Mouse (Mus musculus) midbrain, embryonic 12.5 days (tissue): ENCODE results near the gene Bloc1s4. TPM values are rescaled to one million over a fixed set of nuclear protein-coding genes. Genes with fewer than 3 reads are reported as not detected.
"Not testable (repeated sequence)": the region's sequence is repeated elsewhere in the genome, so short reads cannot be mapped to it uniquely, and the experiment has no call there.

Source experiments
- ATAC-seq: fragments of 200-750 bp; cut with Nextera tagmentation; 2 replicates; pipeline ENCODE4 v1.8.0; 2017; ENCODE audit warnings: low read depth, moderate TSS enrichment, moderate library complexity; ENCODE audit not compliant: low FRiP score
- H3K27ac ChIP-seq: fragments of 300-500 bp; sonication (generic); replicated peaks from 2 replicates; pipeline ENCODE4 v1.5.1; 2016; ENCODE audit warnings: mild to moderate bottlenecking
- H3K27me3 ChIP-seq: fragments of 300-500 bp; sonication (generic); 2 replicates; pipeline ENCODE4 v1.6.1; 2016; ENCODE audit warnings: mild to moderate bottlenecking
- H3K36me3 ChIP-seq: fragments of 300-500 bp; sonication (generic); 2 replicates; pipeline ENCODE4 v1.6.1; 2016
- H3K4me1 ChIP-seq: fragments of 300-500 bp; sonication (generic); 2 replicates; pipeline ENCODE4 v1.6.1; 2016
- H3K4me2 ChIP-seq: fragments of 300-500 bp; sonication (generic); replicated peaks from 2 replicates; pipeline ENCODE4 v1.6.1; 2016; ENCODE audit warnings: mild to moderate bottlenecking, moderate library complexity
- H3K4me3 ChIP-seq: fragments of 300-500 bp; sonication (generic); 2 replicates; pipeline ENCODE4 v1.5.1; 2016; ENCODE audit warnings: mild to moderate bottlenecking
- H3K9ac ChIP-seq: fragments of 300-500 bp; sonication (generic); replicated peaks from 2 replicates; pipeline ENCODE4 v1.6.1; 2016; ENCODE audit warnings: mild to moderate bottlenecking, moderate library complexity
- H3K9me3 ChIP-seq: fragments of 300-500 bp; sonication (generic); 2 replicates; pipeline ENCODE4 v1.6.1; 2016; ENCODE audit warnings: mild to moderate bottlenecking
- WGBS: fragments of 180-500 bp; shearing (Covaris S2); methylation state at CpG from one replicate; pipeline ENCODE4 v1.1.7; 2016; 5-methylcytosine and 5-hydroxymethylcytosine counted together
- polyA plus RNA-seq: library from polyadenylated mRNA; unstranded; fragments of >200 nt; fragmentation: Nextera tagmentation; extraction: Ambion mirVana; gene quantifications from 2 replicates; pipeline ENCODE4 v1.2.1, GENCODE M21; 2016

Bloc1s4 gene
- polyA plus RNA-seq, result 26.6 and 29.1 TPM in 2 replicates

- 4% methylated on average over 31 of the region's 31 CpGs for WGBS
- Histone ChIP-seq H3K9ac (peak within 1 kb of the TSS; percentile 87), H3K27me3 (peaks cover 11% of the 10 kb centered on the region), H3K4me3 (peak within 1 kb of the TSS; percentile 75), H3K9me3 (no peaks in the 10 kb centered on the region), H3K27ac (0 out of 2 replicates have a peak within 1 kb of the TSS, but pooled peaks have one; percentile 12), H3K4me1 (peaks cover 20% of the 10 kb centered on the region), H3K4me2 (peak within 1 kb of the TSS; percentile 99), H3K36me3 (no peaks in the 10 kb centered on the region)
- peak; percentile 92 for ATAC-seq
Observed at GRCm38 (mm10) chr5:36748536-36749061, at the start of gene Bloc1s4. TSS of gene Bloc1s4 (minus strand) at chr5:36748650.

- Histone ChIP-seq H3K4me3 (peak overlapping the region; percentile 74; the same call in 1 of the 2 replicates), H3K9ac (peak overlapping the region; percentile 47; the same call in 1 of the 2 replicates), H3K4me1 (peaks cover 9% of the 10 kb centered on the region; the same call in 1 of the 2 replicates), H3K4me2 (peak overlapping the region; percentile 64), H3K9me3 (no peaks in the 10 kb centered on the region), H3K36me3 (peaks cover 17% of the 10 kb centered on the region), H3K27me3 (0 out of 2 replicates have a peak, but pooled peaks cover 7% of the 10 kb centered on the region), H3K27ac (no peak overlapping the region)
- ATAC-seq, result no peak
- 50% methylated on average over 8 of the region's 8 CpGs for WGBS
Observed at GRCm38 (mm10) chr5:36797291-36797690, 48.8 kb upstream of the Bloc1s4 start.

GRCm38 (mm10) chr5:36796296-36797014 lies 48.0 kb upstream of the Bloc1s4 start, which contains the start of gene Mrfap1:
TSS of gene Mrfap1 (minus strand) at chr5:36796772.
- Histone ChIP-seq H3K4me3 (peak within 1 kb of the TSS; percentile 74), H3K36me3 (peaks cover 17% of the 10 kb centered on the region), H3K27ac (peak within 1 kb of the TSS; percentile 94), H3K4me2 (peak within 1 kb of the TSS; percentile 64), H3K9ac (peak within 1 kb of the TSS; percentile 89)
- peak; percentile 88 for ATAC-seq
- under 1% methylated on average over 90 of the region's 90 CpGs for WGBS
- H3K4me1 ChIP-seq, H3K27me3 ChIP-seq, H3K9me3 ChIP-seq: not testable (repeated sequence)

- not testable (repeated sequence) for H3K4me1 ChIP-seq, H3K9me3 ChIP-seq, H3K27me3 ChIP-seq
- Histone ChIP-seq H3K4me3 (peak overlapping the region; percentile 74), H3K9ac (peak overlapping the region; percentile 89), H3K36me3 (peaks cover 17% of the 10 kb centered on the region), H3K4me2 (peak overlapping the region; percentile 64), H3K27ac (peak overlapping the region; percentile 94)
- WGBS, result 5% methylated on average over 35 of the region's 37 CpGs
- ATAC-seq, result peak; percentile 51
Observed at GRCm38 (mm10) chr5:36795647-36796295, 47.3 kb upstream of the Bloc1s4 start.

- Histone ChIP-seq H3K4me1 (peaks cover 4% of the 10 kb centered on the region; the same call in 1 of the 2 replicates), H3K27ac (no peak overlapping the region), H3K36me3 (peaks cover 17% of the 10 kb centered on the region), H3K4me2 (no peak overlapping the region), H3K9me3 (no peaks in the 10 kb centered on the region), H3K9ac (no peak overlapping the region), H3K27me3 (no peaks in the 10 kb centered on the region), H3K4me3 (no peak overlapping the region)
- 88% methylated on average over 9 of the region's 9 CpGs for WGBS
- no peak for ATAC-seq
Observed at GRCm38 (mm10) chr5:36791861-36792260, 43.4 kb upstream of the Bloc1s4 start.

- Histone ChIP-seq H3K4me3 (no peak overlapping the region), H3K36me3 (no peaks in the 10 kb centered on the region), H3K4me2 (no peak overlapping the region), H3K27me3 (no peaks in the 10 kb centered on the region), H3K27ac (no peak overlapping the region), H3K9me3 (no peaks in the 10 kb centered on the region), H3K4me1 (no peaks in the 10 kb centered on the region), H3K9ac (no peak overlapping the region)
- 92% methylated on average over 5 of the region's 5 CpGs for WGBS
- no peak for ATAC-seq
Observed at GRCm38 (mm10) chr5:36786052-36786451, 37.6 kb upstream of the Bloc1s4 start.

- Histone ChIP-seq H3K9me3 (peaks cover 10% of the 10 kb centered on the region; the same call in 1 of the 2 replicates), H3K4me2 (no peak overlapping the region), H3K27me3 (no peaks in the 10 kb centered on the region; the same call in 1 of the 2 replicates), H3K9ac (no peak overlapping the region), H3K36me3 (no peaks in the 10 kb centered on the region), H3K4me3 (no peak overlapping the region), H3K27ac (no peak overlapping the region), H3K4me1 (no peaks in the 10 kb centered on the region)
- WGBS, result 87% methylated on average over 2 of the region's 2 CpGs
- no peak for ATAC-seq
Observed at GRCm38 (mm10) chr5:36779512-36779911, 31.1 kb upstream of the Bloc1s4 start.

GRCm38 (mm10) chr5:36778901-36779300 lies 30.5 kb upstream of the Bloc1s4 start:
- H3K36me3 ChIP-seq, result no peaks in the 10 kb centered on the region
- no peak overlapping the region for H3K9ac ChIP-seq
- H3K27ac ChIP-seq, result no peak overlapping the region
- H3K9me3 ChIP-seq, result peaks cover 10% of the 10 kb centered on the region; the same call in 1 of the 2 replicates
- no peaks in the 10 kb centered on the region; the same call in 1 of the 2 replicates for H3K27me3 ChIP-seq
- H3K4me3 ChIP-seq, result no peak overlapping the region
- H3K4me1 ChIP-seq, result no peaks in the 10 kb centered on the region
- ATAC-seq, result no peak
- 97% methylated on average over 1 of the region's 2 CpGs for WGBS
- H3K4me2 ChIP-seq, result no peak overlapping the region

GRCm38 (mm10) chr5:36777186-36777585 lies 28.7 kb upstream of the Bloc1s4 start:
- H3K9ac ChIP-seq, result no peak overlapping the region
- no peaks in the 10 kb centered on the region for H3K4me1 ChIP-seq
- no peak overlapping the region for H3K4me3 ChIP-seq
- WGBS, result 4% methylated on average over 2 of the region's 2 CpGs
- no peak for ATAC-seq
- no peaks in the 10 kb centered on the region for H3K36me3 ChIP-seq
- H3K27me3 ChIP-seq, result no peaks in the 10 kb centered on the region; the same call in 1 of the 2 replicates
- H3K27ac ChIP-seq, result no peak overlapping the region
- peaks cover 10% of the 10 kb centered on the region; the same call in 1 of the 2 replicates for H3K9me3 ChIP-seq
- H3K4me2 ChIP-seq, result no peak overlapping the region

- Histone ChIP-seq H3K4me3 (no peak overlapping the region), H3K9me3 (peaks cover 10% of the 10 kb centered on the region; the same call in 1 of the 2 replicates), H3K9ac (no peak overlapping the region), H3K27me3 (no peaks in the 10 kb centered on the region; the same call in 1 of the 2 replicates), H3K4me1 (no peaks in the 10 kb centered on the region), H3K36me3 (no peaks in the 10 kb centered on the region), H3K27ac (no peak overlapping the region), H3K4me2 (no peak overlapping the region)
- no peak for ATAC-seq
- WGBS, result 20% methylated on average over 9 of the region's 9 CpGs
Observed at GRCm38 (mm10) chr5:36776021-36776575, 27.6 kb upstream of the Bloc1s4 start.

- no peak overlapping the region for H3K9ac ChIP-seq
- no peak overlapping the region for H3K27ac ChIP-seq
- ATAC-seq, result no peak
- H3K36me3 ChIP-seq, result no peaks in the 10 kb centered on the region
- no peaks in the 10 kb centered on the region for H3K4me1 ChIP-seq
- H3K4me2 ChIP-seq, result no peak overlapping the region
- WGBS, result 94% methylated on average over 2 of the region's 2 CpGs
- no peaks in the 10 kb centered on the region; the same call in 1 of the 2 replicates for H3K27me3 ChIP-seq
- no peak overlapping the region for H3K4me3 ChIP-seq
- H3K9me3 ChIP-seq, result peaks cover 5% of the 10 kb centered on the region; the same call in 1 of the 2 replicates
Observed at GRCm38 (mm10) chr5:36775317-36775716, 26.9 kb upstream of the Bloc1s4 start.
